ENCODE assay signal across 10 mouse cellular contexts in genomic region chr4:56937136-56937535, GRCm38 (mm10). TPM values are rescaled to one million over a fixed set of nuclear protein-coding genes. Genes with fewer than 3 reads are reported as not detected.
DNase-seq lines count a peak whose midpoint lies in the region; ATAC-seq and TF ChIP-seq lines count a peak whose summit lies in the region.
"Had no signal": no experiment of that assay in that cellular context is flagged by ENCODE, and none has a peak within 500 bp of the region (broad histone marks: within the 10 kb centered on the region; RNA-seq: fewer than 3 reads in every experiment).

No protein-coding gene starts in this region.

- peaks cover 4% of the 10 kb centered on the region for H3K79me2 ChIP-seq in heart, adult 2 months (replicated peaks; ENCODE audit: control insufficient read depth, insufficient read depth, low read length)

- 9% methylated on average over 6 of the region's 6 CpGs for WGBS in heart, adult 2 months
- 68% methylated on average over 6 of the region's 6 CpGs for WGBS in liver, embryonic 11.5 days

- ATAC-seq in liver, embryonic 11.5 days (replicated peaks; ENCODE audit: low FRiP score), result no peak
- ATAC-seq: forebrain, embryonic 14.5 days had no signal

- no peak for TF ChIP-seq POLR2A in heart, adult 2 months (IDR thresholded peaks at IDR 0.05; ENCODE audit: insufficient read depth, low read depth, low read length)

- peaks cover 37% of the 10 kb centered on the region for H3K36me3 ChIP-seq in heart, adult 2 months (ENCODE audit: control insufficient read depth, insufficient read depth, low read length)
- H3K36me3 ChIP-seq in liver, embryonic 11.5 days (ENCODE audit: control insufficient read depth, insufficient read depth, low read length), result peaks cover 22% of the 10 kb centered on the region

- H3K9me3 ChIP-seq in liver, embryonic 11.5 days (ENCODE audit: control insufficient read depth, low read length), result no peaks in the 10 kb centered on the region

- H3K27me3 ChIP-seq in heart, adult 2 months (ENCODE audit: control insufficient read depth, insufficient read depth, low read length), result no peaks in the 10 kb centered on the region
- H3K27me3 ChIP-seq in liver, embryonic 11.5 days (replicated peaks; ENCODE audit: control insufficient read depth, insufficient read depth, low read length), result no peaks in the 10 kb centered on the region

- intact Hi-C loops in heart, adult 2 months (cut with DNase I), result no loop called here
- intact Hi-C loops in heart, postnatal 36 days (cut with DNase I), result no loop called here
- intact Hi-C loops in heart, postnatal 14 days (cut with DNase I), result no loop called here

- H3K4me1 ChIP-seq in heart, adult 2 months (ENCODE audit: control insufficient read depth, insufficient read depth, low read length), result peaks cover 22% of the 10 kb centered on the region
- peaks cover 14% of the 10 kb centered on the region for H3K4me1 ChIP-seq in liver, embryonic 11.5 days (replicated peaks; ENCODE audit: control insufficient read depth, insufficient read depth, low read length)

- TF ChIP-seq CTCF in heart, adult 2 months (IDR thresholded peaks at IDR 0.05), result no peak

- no peak for DNase-seq in heart, adult 2 months
- no peak for DNase-seq in heart, postnatal 36 days
- DNase-seq in adipocyte (ENCODE audit: low spot score), result peak; percentile 8
- peak; percentile 30 to 48 for DNase-seq in heart, postnatal 14 days
- peak; percentile 13 for DNase-seq in lung, postnatal 10 days
- DNase-seq in liver, embryonic 11.5 days (ENCODE audit: low spot score), result no peak
- no peak for DNase-seq in thymus, adult 18-20 months
- no peak for DNase-seq in cerebellum, adult 11-12 months
- DNase-seq: cerebellum, postnatal 14 days had no signal

- no peak overlapping the region for H3K4me2 ChIP-seq in liver, embryonic 11.5 days

- no peak overlapping the region for H3K9ac ChIP-seq in heart, adult 2 months (ENCODE audit: low read depth, low read length)
- no peak overlapping the region for H3K9ac ChIP-seq in liver, embryonic 11.5 days (ENCODE audit: low read depth, low read length)

- peak overlapping the region; percentile 27 for H3K27ac ChIP-seq in heart, adult 2 months
- no peak overlapping the region for H3K27ac ChIP-seq in liver, embryonic 11.5 days (ENCODE audit: low read depth, low read length)

- H3K4me3 ChIP-seq in heart, adult 2 months, result no peak overlapping the region
- H3K4me3 ChIP-seq in liver, embryonic 11.5 days (ENCODE audit: low read depth, low read length), result no peak overlapping the region

- TF ChIP-seq EP300 in heart, adult 2 months (IDR thresholded peaks at IDR 0.05; ENCODE audit: insufficient read depth, low read depth, low read length), result 0 out of 2 replicates have a peak, but pooled peaks have one; percentile 27

RNA-seq across cellular contexts. Expression of gene Tmem245, which starts 10.1 kb away (rescaled TPM):
- 10 to 100 TPM; 66.3 to 77.3 TPM for total RNA-seq in heart, adult 2 months (2021)
- 24.0 and 42.0 TPM in 2 replicates for polyA plus RNA-seq in heart, adult 2 months (2012; rRNA removed)
- total RNA-seq in heart, postnatal 36 days (2021), result 10 to 100 TPM; 66.0 to 79.2 TPM
- total RNA-seq in heart, postnatal 14 days (2021), result 10 to 100 TPM; 53.1 to 58.3 TPM
- polyA plus RNA-seq in liver, embryonic 11.5 days (2014; fragmentation: Nextera tagmentation; extraction: Ambion mirVana), result 6.4 and 7.2 TPM in 2 replicates

RNA-seq across cellular contexts. Expression of gene Frrs1l, which starts 53.1 kb away (rescaled TPM):
- total RNA-seq in heart, adult 2 months (2021), result under 1 TPM; 0.03 to 0.05 TPM
- 0.06 and 0.09 TPM in 2 replicates for polyA plus RNA-seq in heart, adult 2 months (2012; rRNA removed)
- under 1 TPM; 0.05 to 0.11 TPM for total RNA-seq in heart, postnatal 36 days (2021)
- under 1 TPM; 0.07 TPM for total RNA-seq in heart, postnatal 14 days (2021)
- polyA plus RNA-seq in liver, embryonic 11.5 days (2014; fragmentation: Nextera tagmentation; extraction: Ambion mirVana), result 0.09 and 0.33 TPM in 2 replicates

Comparison
In these comparisons a context has a peak if more than half of its experiments do, and no peak if none do; other contexts are left out.
1. DNase-seq: peak in adipocyte (single experiment), heart, postnatal 14 days (2 of 2) and lung, postnatal 10 days (single experiment); none in heart, adult 2 months (0 of 2), heart, postnatal 36 days (0 of 2), liver, embryonic 11.5 days (single experiment), thymus, adult 18-20 months (0 of 2) and cerebellum, adult 11-12 months (single experiment).